Mouse (Mus musculus) forebrain, embryonic 11.5 days (tissue): ENCODE measurements around the gene Lzts2. TPM values are rescaled to one million over a fixed set of nuclear protein-coding genes. Genes with fewer than 3 reads are reported as not detected.

Experiments
- ATAC-seq: fragments of 200-750 bp; cut with Nextera tagmentation; replicated peaks from 2 replicates; pipeline ENCODE4 v1.8.0; 2017; ENCODE audit warnings: moderate TSS enrichment; ENCODE audit not compliant: low FRiP score
- DNase-seq: peaks from one replicate; pipeline ENCODE4 v3.0.0-alpha.2; 2017; ENCODE audit warnings: low spot score
- H3K27ac ChIP-seq: fragments of 300-500 bp; sonication (generic); 2 replicates; pipeline ENCODE4 v1.5.1; 2014; ENCODE audit warnings: low read depth, low read length
- H3K27me3 ChIP-seq: fragments of 300-500 bp; sonication (generic); 2 replicates; pipeline ENCODE4 v1.6.1; 2014; ENCODE audit warnings: mild to moderate bottlenecking, low read length, mixed read lengths; ENCODE audit not compliant: control insufficient read depth, insufficient read depth
- H3K36me3 ChIP-seq: fragments of 300-500 bp; sonication (generic); 2 replicates; pipeline ENCODE4 v1.6.1; 2014; ENCODE audit warnings: mild to moderate bottlenecking, low read length, moderate library complexity, mixed read lengths; ENCODE audit not compliant: control insufficient read depth, insufficient read depth
- H3K4me1 ChIP-seq: fragments of 300-500 bp; sonication (generic); replicated peaks from 2 replicates; pipeline ENCODE4 v1.6.1; 2014; ENCODE audit warnings: low read length, mixed read lengths; ENCODE audit not compliant: control insufficient read depth, insufficient read depth
- H3K4me2 ChIP-seq: fragments of 300-500 bp; sonication (generic); 2 replicates; pipeline ENCODE4 v1.6.1; 2014; ENCODE audit warnings: low read depth, mild to moderate bottlenecking, low read length, moderate library complexity, mixed read lengths; ENCODE audit not compliant: severe bottlenecking
- H3K4me3 ChIP-seq: fragments of 300-500 bp; sonication (generic); 2 replicates; pipeline ENCODE4 v1.5.1; 2014; ENCODE audit warnings: low read depth, low read length
- H3K9ac ChIP-seq: fragments of 300-500 bp; sonication (generic); 2 replicates; pipeline ENCODE4 v1.6.1; 2014; ENCODE audit warnings: low read length
- H3K9me3 ChIP-seq: fragments of 300-500 bp; sonication (generic); 2 replicates; pipeline ENCODE4 v1.6.1; 2016; ENCODE audit warnings: low read length, mixed read lengths; ENCODE audit not compliant: control insufficient read depth
- WGBS: fragments of 180-500 bp; shearing (Covaris S2); extraction: QIAGEN DNeasy Blood & Tissue Kit; methylation state at CpG from one replicate; pipeline ENCODE4 v1.1.7; 2014; 5-methylcytosine and 5-hydroxymethylcytosine counted together
- polyA plus RNA-seq: library from polyadenylated mRNA; unstranded; fragments of >200 nt; fragmentation: Nextera tagmentation; extraction: Ambion mirVana; gene quantifications from 2 replicates; pipeline ENCODE4 v1.2.1, GENCODE M21; 2014

Gene Lzts2
- polyA plus RNA-seq, 1 experiment from 2014 or later = 56.9 TPM

DNA sequence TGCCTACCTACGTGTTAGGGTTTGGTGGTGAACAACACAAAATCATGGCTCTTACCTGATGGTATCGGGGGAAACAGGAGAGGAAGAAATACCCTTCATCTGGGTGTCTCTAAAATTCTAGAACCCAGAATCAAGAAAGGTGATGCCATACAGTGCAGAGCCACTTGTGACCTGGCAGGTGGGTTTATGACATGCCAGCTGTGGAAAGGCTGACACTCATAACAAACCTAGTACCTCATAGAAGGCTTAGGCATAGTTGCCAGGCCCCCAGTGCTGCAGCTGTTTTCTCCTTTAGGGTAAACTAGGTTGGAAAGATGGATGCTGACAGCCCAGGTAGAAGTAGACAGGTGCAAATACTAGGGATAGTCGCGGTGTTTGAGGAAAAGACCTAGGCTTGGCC is 29.8 kb upstream of the Lzts2 start:
- DNase-seq = no peak
- Histone ChIP-seq H3K4me1 (peaks cover 5% of the 10 kb centered on the region; the same call in 1 of the 2 replicates), H3K9me3 (no peaks in the 10 kb centered on the region), H3K27ac (no peak overlapping the region), H3K4me2 (no peak overlapping the region), H3K27me3 (0 out of 2 replicates have a peak, but pooled peaks cover 2% of the 10 kb centered on the region), H3K36me3 (peaks cover 3% of the 10 kb centered on the region; the same call in 1 of the 2 replicates), H3K4me3 (no peak overlapping the region), H3K9ac (no peak overlapping the region)
- ATAC-seq = no peak
- WGBS = 94% methylated on average over 4 of the region's 4 CpGs

DNA sequence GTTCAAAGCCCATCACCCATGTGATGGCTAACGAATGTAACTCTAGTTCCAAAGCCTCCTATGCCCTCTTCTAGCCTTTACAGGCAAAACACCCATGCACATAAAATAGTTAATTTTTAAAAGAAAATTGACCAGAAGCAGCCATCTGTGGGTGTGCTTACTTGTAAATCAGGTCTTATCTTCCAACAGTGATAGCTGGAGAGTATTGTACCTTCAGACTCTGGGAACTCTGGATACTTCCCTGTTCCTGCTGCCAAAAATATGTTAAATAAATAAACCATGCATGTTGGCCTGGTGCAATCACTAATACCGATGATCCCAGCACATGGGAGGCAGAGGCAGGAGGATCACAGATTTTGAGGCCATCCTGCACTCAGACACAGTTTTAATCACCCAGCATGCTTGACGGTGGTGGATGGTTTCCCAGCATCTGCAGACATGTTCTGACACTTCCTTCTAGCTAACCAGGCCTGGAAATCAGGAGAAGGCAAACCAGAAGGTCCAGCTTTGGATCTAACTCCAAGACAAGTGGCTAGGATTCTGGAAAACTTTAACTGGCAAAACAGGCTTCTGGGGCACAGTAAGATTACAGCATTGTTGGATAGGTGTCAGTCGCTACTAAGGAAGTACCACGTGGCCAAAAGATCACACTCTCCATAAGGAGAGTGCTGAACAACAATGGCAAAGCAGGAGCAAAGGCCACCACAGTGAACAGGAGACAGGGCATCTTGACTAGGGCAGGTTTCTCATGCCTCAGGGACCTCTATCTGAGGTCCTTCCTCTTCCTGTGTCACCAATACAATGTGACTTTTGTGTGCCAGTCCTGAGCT is 28.8 kb upstream of the Lzts2 start:
- Histone ChIP-seq H3K4me2 (no peak overlapping the region), H3K36me3 (no peaks in the 10 kb centered on the region; the same call in 1 of the 2 replicates), H3K27me3 (0 out of 2 replicates have a peak, but pooled peaks cover 2% of the 10 kb centered on the region), H3K27ac (no peak overlapping the region), H3K9ac (no peak overlapping the region), H3K4me3 (no peak overlapping the region), H3K4me1 (peaks cover 13% of the 10 kb centered on the region), H3K9me3 (no peaks in the 10 kb centered on the region)
- DNase-seq (no peak), ATAC-seq (no peak)
- 70% methylated on average over 5 of the region's 5 CpGs for whole genome bisulfite sequencing

DNA sequence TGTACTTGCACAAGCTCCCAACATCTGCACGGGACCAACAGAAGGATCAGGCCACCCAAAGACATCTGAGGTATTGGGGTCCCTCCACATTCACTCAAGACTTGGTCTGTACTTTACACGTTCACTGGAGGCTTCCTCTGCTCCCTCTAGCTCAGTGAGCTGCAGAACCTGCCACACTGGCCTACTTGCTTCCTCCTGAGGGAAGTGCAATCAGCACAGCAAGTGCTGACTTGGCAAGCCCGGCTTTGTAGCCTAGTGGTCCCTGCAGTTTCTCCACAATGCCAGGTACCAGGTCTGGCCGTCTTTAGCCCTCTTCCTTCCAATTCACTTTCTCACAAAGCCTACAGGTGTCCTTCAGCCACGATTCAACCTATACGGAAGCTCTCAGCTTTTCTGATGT is 27.2 kb upstream of the Lzts2 start:
- Histone ChIP-seq H3K4me2 (no peak overlapping the region), H3K9me3 (no peaks in the 10 kb centered on the region), H3K36me3 (no peaks in the 10 kb centered on the region; the same call in 1 of the 2 replicates), H3K27ac (no peak overlapping the region), H3K27me3 (0 out of 2 replicates have a peak, but pooled peaks cover 2% of the 10 kb centered on the region), H3K9ac (no peak overlapping the region), H3K4me1 (peaks cover 18% of the 10 kb centered on the region), H3K4me3 (no peak overlapping the region)
- 71% methylated on average over 6 of the region's 6 CpGs for WGBS
- no peak for DNase-seq
- ATAC-seq = no peak

DNA sequence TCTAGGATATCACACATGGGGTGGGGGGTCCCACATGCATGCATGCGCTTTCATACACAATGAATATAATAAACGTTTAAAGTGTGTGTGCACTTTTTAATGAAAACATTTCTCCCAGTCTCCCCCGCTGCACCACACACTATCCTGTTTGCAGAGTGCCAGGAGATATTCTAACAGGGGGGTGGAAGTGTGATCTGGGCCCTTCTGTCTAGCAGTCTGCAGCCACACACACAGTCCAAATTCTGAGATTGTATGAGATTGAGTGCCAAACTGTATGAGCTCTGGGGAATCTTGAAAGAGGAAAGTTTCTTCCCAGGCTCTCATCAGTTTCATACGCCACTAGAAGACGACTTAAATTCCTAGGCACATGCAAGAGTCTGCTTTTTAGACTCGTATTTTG is 26.4 kb upstream of the Lzts2 start:
- H3K9me3 ChIP-seq = no peaks in the 10 kb centered on the region
- H3K9ac ChIP-seq = no peak overlapping the region
- no peak overlapping the region for H3K4me3 ChIP-seq
- WGBS = 69% methylated on average over 6 of the region's 6 CpGs
- H3K27ac ChIP-seq = no peak overlapping the region
- DNase-seq (no peak), ATAC-seq (no peak)
- no peak overlapping the region for H3K4me2 ChIP-seq
- no peaks in the 10 kb centered on the region for H3K36me3 ChIP-seq
- H3K4me1 ChIP-seq = peaks cover 18% of the 10 kb centered on the region
- H3K27me3 ChIP-seq = 0 out of 2 replicates have a peak, but pooled peaks cover 2% of the 10 kb centered on the region

DNA sequence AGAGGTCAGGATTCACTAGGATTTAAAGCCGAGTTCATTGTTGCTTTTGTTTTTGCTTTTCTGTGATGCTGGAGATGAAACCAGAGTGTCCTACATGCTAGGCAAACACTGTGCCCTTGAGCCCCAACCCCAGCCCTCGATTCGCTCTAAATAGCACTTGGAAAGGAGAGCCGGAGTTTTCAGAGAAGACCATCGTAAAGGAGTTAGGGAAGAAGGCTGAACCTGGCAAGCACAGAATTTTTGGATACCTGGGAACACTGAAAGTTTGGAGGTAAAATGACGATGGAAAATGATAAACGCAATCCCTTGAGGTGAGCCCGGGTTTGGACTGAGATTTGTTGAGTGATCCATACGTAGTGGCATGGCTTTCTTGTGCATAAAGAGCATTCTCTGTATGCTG is 25.9 kb upstream of the Lzts2 start:
- Histone ChIP-seq H3K27ac (no peak overlapping the region), H3K4me2 (peak overlapping the region; percentile 98; the same call in 1 of the 2 replicates)

DNA sequence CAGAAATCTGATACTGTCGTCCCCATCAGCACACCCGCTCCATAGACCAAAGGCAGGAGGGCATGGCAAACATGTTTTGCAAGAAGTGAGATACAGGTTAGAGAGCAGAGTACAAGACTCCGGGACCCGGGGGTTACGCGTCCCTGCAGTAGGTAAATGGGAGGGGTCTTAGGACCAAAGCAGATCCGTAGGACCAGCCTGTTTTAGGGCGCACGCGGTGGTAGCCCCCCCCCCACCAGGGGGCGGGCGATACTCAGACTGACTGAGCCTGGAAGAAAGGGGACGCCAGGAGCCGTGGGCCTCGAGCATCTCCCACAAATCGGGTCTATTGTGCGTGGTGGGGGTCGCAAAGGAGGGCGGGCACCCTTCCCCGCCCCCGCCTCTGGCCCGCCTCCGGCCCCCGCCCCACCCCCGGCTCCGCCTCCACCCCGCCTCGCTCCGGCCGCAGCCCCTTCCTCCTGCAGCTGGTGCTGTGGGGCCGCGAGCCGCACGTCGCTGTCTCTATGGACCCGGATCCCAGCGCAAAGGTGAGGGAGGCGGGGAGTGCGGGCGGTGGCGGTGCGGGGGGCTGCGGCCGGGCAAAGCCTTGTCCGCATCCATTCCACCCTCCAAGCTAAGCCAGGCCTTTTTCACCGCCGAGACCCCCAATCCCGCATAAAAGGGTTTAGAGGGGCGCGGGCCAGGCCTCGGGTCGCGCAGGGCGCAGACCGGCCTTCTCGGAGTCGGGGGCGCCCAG is 25.2 kb upstream of the Lzts2 start, which contains the start of gene Sema4g:
Sema4g (plus strand) TSS at position 271 of the 736 bp plus-strand sequence.
- peaks cover 18% of the 10 kb centered on the region for H3K4me1 ChIP-seq

More for the DNA sequence above, 25.9 kb upstream of the Lzts2 start:
- Histone ChIP-seq H3K36me3 (no peaks in the 10 kb centered on the region), H3K9ac (no peak overlapping the region; the same call in 1 of the 2 replicates), H3K9me3 (no peaks in the 10 kb centered on the region), H3K4me1 (peaks cover 18% of the 10 kb centered on the region), H3K27me3 (0 out of 2 replicates have a peak, but pooled peaks cover 2% of the 10 kb centered on the region), H3K4me3 (peak overlapping the region; percentile 65; the same call in 1 of the 2 replicates)
- no peak; the same call in 1 of the 2 replicates for ATAC-seq
- WGBS = 36% methylated on average over 9 of the region's 9 CpGs
- no peak for DNase-seq

DNA sequence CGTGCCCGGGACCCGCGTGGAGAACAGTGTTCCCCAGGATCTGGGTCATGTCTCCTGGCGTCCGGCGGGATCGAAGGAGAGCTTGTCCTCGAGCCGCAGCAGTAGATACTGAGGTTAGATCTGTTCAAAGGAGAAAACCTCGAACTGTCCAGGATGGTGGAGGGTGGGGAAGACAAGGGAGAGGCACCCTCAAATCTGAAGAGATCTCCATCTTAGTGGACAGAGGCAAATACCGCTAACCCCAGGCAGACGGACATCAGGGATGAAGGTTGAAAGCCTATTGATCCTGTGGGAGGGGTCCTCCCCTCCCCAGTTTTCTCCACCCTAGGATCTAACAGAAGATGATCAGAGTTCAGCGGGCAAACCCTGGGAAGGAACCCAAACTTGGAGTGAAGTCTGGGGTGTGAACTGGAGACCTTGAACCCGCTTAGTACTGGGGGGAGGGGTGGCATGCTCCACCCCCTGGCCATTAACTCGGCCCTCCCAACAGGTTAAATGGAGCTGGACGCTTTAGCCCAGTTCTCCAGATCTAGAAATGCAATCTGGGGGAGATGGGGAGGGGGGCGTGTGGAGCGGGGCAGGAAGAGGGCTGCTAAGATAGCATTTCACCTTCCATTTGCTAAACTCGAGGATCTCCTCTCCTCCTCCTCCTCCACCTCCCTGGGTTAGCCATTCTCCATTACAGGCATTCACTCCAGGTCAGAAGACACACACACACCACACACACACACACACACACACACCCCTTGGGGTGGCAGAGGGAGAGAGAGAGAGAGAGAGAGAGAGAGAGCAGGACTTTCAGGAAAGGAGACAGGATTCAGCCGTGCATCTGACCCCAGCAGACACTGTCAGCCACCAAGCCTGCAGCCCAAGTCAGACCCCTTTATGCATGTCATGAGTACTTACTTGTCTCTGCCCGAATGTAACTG is 24.4 kb upstream of the Lzts2 start:
- Histone ChIP-seq H3K9me3 (no peaks in the 10 kb centered on the region), H3K27me3 (0 out of 2 replicates have a peak, but pooled peaks cover 2% of the 10 kb centered on the region), H3K27ac (no peak overlapping the region), H3K9ac (peak overlapping the region; percentile 85), H3K36me3 (no peaks in the 10 kb centered on the region), H3K4me2 (peak overlapping the region; percentile 98), H3K4me3 (peak overlapping the region; percentile 65), H3K4me1 (peaks cover 18% of the 10 kb centered on the region)
- WGBS = 8% methylated on average over 22 of the region's 22 CpGs
- ATAC-seq (peak; percentile 28; the same call in 1 of the 2 replicates), DNase-seq (no peak)

More for the DNA sequence above, 25.2 kb upstream of the Lzts2 start, which contains the start of gene Sema4g:
- DNase-seq (peak; percentile 82), ATAC-seq (peak; percentile 85)
- Histone ChIP-seq H3K27me3 (0 out of 2 replicates have a peak, but pooled peaks cover 2% of the 10 kb centered on the region), H3K9me3 (no peaks in the 10 kb centered on the region), H3K4me3 (peak within 1 kb of the TSS; percentile 65), H3K27ac (0 out of 2 replicates have a peak within 1 kb of the TSS, but pooled peaks have one; percentile 6), H3K36me3 (no peaks in the 10 kb centered on the region), H3K9ac (peak within 1 kb of the TSS; percentile 85), H3K4me2 (peak within 1 kb of the TSS; percentile 98)
- WGBS = under 1% methylated on average over 42 of the region's 58 CpGs
